ENCODE assay signal across 16 mouse cellular contexts in genomic region chr5:149224666-149225065, GRCm38 (mm10). TPM values are rescaled to one million over a fixed set of nuclear protein-coding genes. Genes with fewer than 3 reads are reported as not detected.
DNase-seq lines count a peak whose midpoint lies in the region; ATAC-seq and TF ChIP-seq lines count a peak whose summit lies in the region.
"Had no signal": no experiment of that assay in that cellular context is flagged by ENCODE, and none has a peak within 500 bp of the region (broad histone marks: within the 10 kb centered on the region; RNA-seq: fewer than 3 reads in every experiment).

No protein-coding gene starts in this region.

- H3K4me1 ChIP-seq in forebrain, embryonic 14.5 days (ENCODE audit: control insufficient read depth, insufficient read depth, low read length), result peaks cover 8% of the 10 kb centered on the region
- H3K4me1 ChIP-seq in forebrain, embryonic 10.5 days, result peaks cover 25% of the 10 kb centered on the region
- peaks cover 9% of the 10 kb centered on the region; the same call in 1 of the 2 replicates for H3K4me1 ChIP-seq in lung, embryonic 14.5 days (ENCODE audit: insufficient read depth)
- H3K4me1 ChIP-seq in midbrain, embryonic 13.5 days (replicated peaks), result peaks cover 20% of the 10 kb centered on the region
- H3K4me1 ChIP-seq: limb, embryonic 15.5 days had no signal

- H3K27ac ChIP-seq in forebrain, embryonic 14.5 days (ENCODE audit: low read depth, low read length), result no peak overlapping the region
- H3K27ac ChIP-seq in forebrain, embryonic 10.5 days, result no peak overlapping the region
- H3K27ac ChIP-seq in lung, embryonic 14.5 days (ENCODE audit: low read depth), result no peak overlapping the region
- H3K27ac ChIP-seq in midbrain, embryonic 13.5 days, result peak overlapping the region; percentile 2; the same call in 1 of the 2 replicates
- H3K27ac ChIP-seq: heart, embryonic 15.5 days; limb, embryonic 15.5 days had no signal

- H3K36me3 ChIP-seq in forebrain, embryonic 14.5 days (ENCODE audit: control insufficient read depth, insufficient read depth, low read length), result no peaks in the 10 kb centered on the region
- no peaks in the 10 kb centered on the region for H3K36me3 ChIP-seq in forebrain, embryonic 10.5 days (replicated peaks)
- H3K36me3 ChIP-seq in lung, embryonic 14.5 days (ENCODE audit: insufficient read depth), result no peaks in the 10 kb centered on the region
- H3K36me3 ChIP-seq in midbrain, embryonic 13.5 days, result no peaks in the 10 kb centered on the region
- H3K36me3 ChIP-seq: heart, embryonic 15.5 days; limb, embryonic 15.5 days had no signal

- DNase-seq in forebrain, embryonic 14.5 days (ENCODE audit: low spot score), result peak; percentile 38
- no peak for DNase-seq in forebrain, embryonic 10.5 days (ENCODE audit: extremely low spot score, low spot score)
- DNase-seq in lung, embryonic 14.5 days, result peak; percentile 46
- DNase-seq in lung, postnatal 25 days (ENCODE audit: low spot score), result no peak
- DNase-seq in brain, embryonic 14.5 days (ENCODE audit: low read depth), result peak; percentile 68
- DNase-seq in left cerebral cortex, postnatal 14 days (ENCODE audit: low spot score in 2 of 2), result no peak
- no peak for DNase-seq in layer of hippocampus, adult 11-12 months (ENCODE audit: low spot score)
- DNase-seq: B cell, adult 2 months; cerebellum, postnatal 36 days; gastrocnemius, postnatal 25 days; kidney, adult 18-20 months; lung, postnatal 14 days; thymus, postnatal 4 days had no signal

- TF ChIP-seq POLR2A in brain, embryonic 14.5 days (IDR thresholded peaks at IDR 0.05; ENCODE audit: borderline replicate concordance, extremely low read depth, insufficient read depth, insufficient read length, poor library complexity, severe bottlenecking), result no peak

- H3K27me3 ChIP-seq in forebrain, embryonic 14.5 days (replicated peaks; ENCODE audit: control insufficient read depth, insufficient read depth, low read length), result no peaks in the 10 kb centered on the region
- H3K27me3 ChIP-seq in forebrain, embryonic 10.5 days (ENCODE audit: poor library complexity, severe bottlenecking), result no peaks in the 10 kb centered on the region
- no peaks in the 10 kb centered on the region for H3K27me3 ChIP-seq in lung, embryonic 14.5 days (ENCODE audit: insufficient read depth, low read length)
- no peaks in the 10 kb centered on the region for H3K27me3 ChIP-seq in midbrain, embryonic 13.5 days
- H3K27me3 ChIP-seq: heart, embryonic 15.5 days; limb, embryonic 15.5 days had no signal

- H3K9ac ChIP-seq in forebrain, embryonic 14.5 days (ENCODE audit: low read length), result 0 out of 2 replicates have a peak overlapping the region, but pooled peaks have one; percentile 35
- no peak overlapping the region for H3K9ac ChIP-seq in lung, embryonic 14.5 days
- H3K9ac ChIP-seq in midbrain, embryonic 13.5 days (replicated peaks), result 0 out of 2 replicates have a peak overlapping the region, but pooled peaks have one; percentile 21
- H3K9ac ChIP-seq: heart, embryonic 15.5 days; limb, embryonic 15.5 days had no signal

- TF ChIP-seq CTCF in lung, embryonic 14.5 days (IDR thresholded peaks at IDR 0.05; ENCODE audit: low read depth), result no peak
- TF ChIP-seq CTCF in brain, embryonic 14.5 days (IDR thresholded peaks at IDR 0.05; ENCODE audit: borderline replicate concordance, extremely low read depth, insufficient read depth, insufficient read length), result no peak

- intact Hi-C loops in left cerebral cortex, postnatal 14 days (cut with DNase I), result no loop called here

- no peak overlapping the region for H3K4me2 ChIP-seq in forebrain, embryonic 14.5 days (ENCODE audit: low read length)
- peak overlapping the region; percentile 15; the same call in 1 of the 2 replicates for H3K4me2 ChIP-seq in lung, embryonic 14.5 days
- peak overlapping the region; percentile 19 for H3K4me2 ChIP-seq in midbrain, embryonic 13.5 days (replicated peaks)
- H3K4me2 ChIP-seq: heart, embryonic 15.5 days; limb, embryonic 15.5 days had no signal

- H3K9me3 ChIP-seq in forebrain, embryonic 14.5 days (replicated peaks; ENCODE audit: control insufficient read depth, low read length), result no peaks in the 10 kb centered on the region
- H3K9me3 ChIP-seq in forebrain, embryonic 10.5 days, result peaks cover 9% of the 10 kb centered on the region
- H3K9me3 ChIP-seq in lung, embryonic 14.5 days (ENCODE audit: low read depth, low read length), result no peaks in the 10 kb centered on the region
- no peaks in the 10 kb centered on the region for H3K9me3 ChIP-seq in midbrain, embryonic 13.5 days
- H3K9me3 ChIP-seq: heart, embryonic 15.5 days; limb, embryonic 15.5 days had no signal

- 10% methylated on average over 7 of the region's 7 CpGs for WGBS in forebrain, embryonic 14.5 days
- WGBS in forebrain, embryonic 10.5 days, result 37% methylated on average over 7 of the region's 7 CpGs
- WGBS in lung, embryonic 14.5 days, result 6% methylated on average over 7 of the region's 7 CpGs
- 7% methylated on average over 7 of the region's 7 CpGs for WGBS in midbrain, embryonic 13.5 days

- no peak for ATAC-seq in forebrain, embryonic 14.5 days
- no peak for ATAC-seq in lung, embryonic 14.5 days (ENCODE audit: insufficient read depth)
- ATAC-seq in midbrain, embryonic 13.5 days, result no peak

- no peak overlapping the region for H3K4me3 ChIP-seq in forebrain, embryonic 14.5 days (ENCODE audit: low read depth, low read length)
- no peak overlapping the region for H3K4me3 ChIP-seq in forebrain, embryonic 10.5 days
- no peak overlapping the region for H3K4me3 ChIP-seq in lung, embryonic 14.5 days (ENCODE audit: low read depth, low read length)
- H3K4me3 ChIP-seq in midbrain, embryonic 13.5 days (replicated peaks), result no peak overlapping the region
- H3K4me3 ChIP-seq: heart, embryonic 15.5 days; limb, embryonic 15.5 days had no signal

RNA-seq across cellular contexts. Expression of gene Alox5ap, which starts 39.9 kb away (rescaled TPM):
- polyA plus RNA-seq in forebrain, embryonic 14.5 days (2014; fragmentation: Nextera tagmentation; extraction: Ambion mirVana), result 8.6 and 12.7 TPM in 2 replicates
- polyA plus RNA-seq in forebrain, embryonic 10.5 days (2016; fragmentation: Nextera tagmentation; extraction: Ambion mirVana), result 2.6 and 3.9 TPM in 2 replicates
- 9.3 and 20.5 TPM in 2 replicates for polyA plus RNA-seq in lung, embryonic 14.5 days (2014; fragmentation: Nextera tagmentation; extraction: Ambion mirVana)
- 11.4 and 12.7 TPM in 2 replicates for polyA plus RNA-seq in brain, embryonic 14.5 days (2012; rRNA removed)
- polyA plus RNA-seq in midbrain, embryonic 13.5 days (2015; fragmentation: Nextera tagmentation; extraction: Ambion mirVana), result 8.6 and 9.1 TPM in 2 replicates
- 10 to 100 TPM in 1 of 2 experiments, 1 to 10 TPM in 1; 8.1 to 11.7 TPM for total RNA-seq in left cerebral cortex, postnatal 14 days (2021)

RNA-seq across cellular contexts. Expression of gene Hmgb1, which starts 40.4 kb away (rescaled TPM):
- polyA plus RNA-seq in forebrain, embryonic 14.5 days (2014; fragmentation: Nextera tagmentation; extraction: Ambion mirVana), result 1,219 and 1,258 TPM in 2 replicates
- polyA plus RNA-seq in forebrain, embryonic 10.5 days (2016; fragmentation: Nextera tagmentation; extraction: Ambion mirVana), result 1,643 and 1,661 TPM in 2 replicates
- 2,008 and 2,115 TPM in 2 replicates for polyA plus RNA-seq in lung, embryonic 14.5 days (2014; fragmentation: Nextera tagmentation; extraction: Ambion mirVana)
- 268 and 316 TPM in 2 replicates for polyA plus RNA-seq in brain, embryonic 14.5 days (2012; rRNA removed)
- 1,097 and 1,253 TPM in 2 replicates for polyA plus RNA-seq in midbrain, embryonic 13.5 days (2015; fragmentation: Nextera tagmentation; extraction: Ambion mirVana)
- total RNA-seq in left cerebral cortex, postnatal 14 days (2021), result 100 to 1,000 TPM; 157 to 159 TPM

RNA-seq across cellular contexts. Expression of gene Uspl1, which starts 40.5 kb away (rescaled TPM):
- polyA plus RNA-seq in forebrain, embryonic 14.5 days (2014; fragmentation: Nextera tagmentation; extraction: Ambion mirVana), result 57.5 and 59.9 TPM in 2 replicates
- polyA plus RNA-seq in forebrain, embryonic 10.5 days (2016; fragmentation: Nextera tagmentation; extraction: Ambion mirVana), result 73.3 and 76.2 TPM in 2 replicates
- 48.7 and 49.7 TPM in 2 replicates for polyA plus RNA-seq in lung, embryonic 14.5 days (2014; fragmentation: Nextera tagmentation; extraction: Ambion mirVana)
- 29.2 and 38.7 TPM in 2 replicates for polyA plus RNA-seq in brain, embryonic 14.5 days (2012; rRNA removed)
- 64.4 and 64.8 TPM in 2 replicates for polyA plus RNA-seq in midbrain, embryonic 13.5 days (2015; fragmentation: Nextera tagmentation; extraction: Ambion mirVana)
- total RNA-seq in left cerebral cortex, postnatal 14 days (2021), result 10 to 100 TPM; 43.6 to 48.1 TPM

Comparison
In these comparisons a context has a peak if more than half of its experiments do, and no peak if none do; other contexts are left out.
1. DNase-seq: peak in forebrain, embryonic 14.5 days (single experiment), lung, embryonic 14.5 days (single experiment) and brain, embryonic 14.5 days (single experiment); none in forebrain, embryonic 10.5 days (single experiment), lung, postnatal 25 days (single experiment), left cerebral cortex, postnatal 14 days (0 of 2) and layer of hippocampus, adult 11-12 months (single experiment).